Mouse (Mus musculus) stomach, embryonic 15.5 days (tissue): ENCODE measurements around the gene Tbck. TPM values are rescaled to one million over a fixed set of nuclear protein-coding genes. Genes with fewer than 3 reads are reported as not detected.

ENCODE experiments used
- ATAC-seq: fragments of 200-750 bp; cut with Nextera tagmentation; 2 replicates; pipeline ENCODE4 v1.8.0; 2017; ENCODE audit warnings: low read depth, moderate number of reproducible peaks, moderate TSS enrichment; ENCODE audit not compliant: insufficient read depth, low FRiP score
- H3K27ac ChIP-seq: fragments of 300-500 bp; sonication (generic); 2 replicates; pipeline ENCODE4 v1.5.1; 2015; ENCODE audit warnings: mild to moderate bottlenecking, inconsistent platforms
- H3K27me3 ChIP-seq: fragments of 300-500 bp; sonication (generic); replicated peaks from 2 replicates; pipeline ENCODE4 v1.6.1; 2015; ENCODE audit warnings: inconsistent platforms
- H3K36me3 ChIP-seq: fragments of 300-500 bp; sonication (generic); 2 replicates; pipeline ENCODE4 v1.6.1; 2015; ENCODE audit warnings: inconsistent platforms
- H3K4me1 ChIP-seq: fragments of 300-500 bp; sonication (generic); 2 replicates; pipeline ENCODE4 v1.6.1; 2015; ENCODE audit warnings: inconsistent platforms
- H3K4me2 ChIP-seq: fragments of 300-500 bp; sonication (generic); 2 replicates; pipeline ENCODE4 v1.6.1; 2015; ENCODE audit warnings: mild to moderate bottlenecking, inconsistent platforms
- H3K4me3 ChIP-seq: fragments of 300-500 bp; sonication (generic); replicated peaks from 2 replicates; pipeline ENCODE4 v1.5.1; 2015; ENCODE audit warnings: inconsistent platforms
- H3K9ac ChIP-seq: fragments of 300-500 bp; sonication (generic); 2 replicates; pipeline ENCODE4 v1.6.1; 2015; ENCODE audit warnings: inconsistent platforms
- H3K9me3 ChIP-seq: fragments of 300-500 bp; sonication (generic); 2 replicates; pipeline ENCODE4 v1.6.1; 2016; ENCODE audit warnings: inconsistent platforms
- WGBS: fragments of 180-500 bp; shearing (Covaris S2); methylation state at CpG from one replicate; pipeline ENCODE4 v1.1.7; 2015; 5-methylcytosine and 5-hydroxymethylcytosine counted together
- polyA plus RNA-seq: library from polyadenylated mRNA; unstranded; fragments of >200 nt; fragmentation: Nextera tagmentation; extraction: Ambion mirVana; gene quantifications from 2 replicates; pipeline ENCODE4 v1.2.1, GENCODE M21; 2015

The Tbck gene
- polyA plus RNA-seq, 1 experiment from 2014 or later: 19.7 TPM

GRCm38 (mm10) chr3:132859573-132859972 is 175.6 kb downstream of the Tbck start:
- no peaks in the 10 kb centered on the region for H3K4me1 ChIP-seq

GRCm38 (mm10) chr3:132860796-132861195 is 176.9 kb downstream of the Tbck start:
- no peak for ATAC-seq
- 56% methylated on average over 8 of the region's 8 CpGs for WGBS
- H3K27me3 ChIP-seq: no peaks in the 10 kb centered on the region
- H3K9me3 ChIP-seq: no peaks in the 10 kb centered on the region
- no peak overlapping the region for H3K27ac ChIP-seq
- no peaks in the 10 kb centered on the region for H3K36me3 ChIP-seq
- H3K4me2 ChIP-seq: no peak overlapping the region
- no peak overlapping the region for H3K9ac ChIP-seq
- no peaks in the 10 kb centered on the region for H3K4me1 ChIP-seq
- H3K4me3 ChIP-seq: no peak overlapping the region

More at GRCm38 (mm10) chr3:132859573-132859972, 175.6 kb downstream of the Tbck start:
- WGBS: 78% methylated on average over 7 of the region's 7 CpGs
- H3K27me3 ChIP-seq: no peaks in the 10 kb centered on the region
- no peaks in the 10 kb centered on the region for H3K36me3 ChIP-seq
- no peak overlapping the region for H3K9ac ChIP-seq
- no peak for ATAC-seq
- no peak overlapping the region for H3K27ac ChIP-seq
- H3K4me2 ChIP-seq: no peak overlapping the region
- H3K4me3 ChIP-seq: no peak overlapping the region
- no peaks in the 10 kb centered on the region for H3K9me3 ChIP-seq

GRCm38 (mm10) chr3:132863843-132864242 is 179.9 kb downstream of the Tbck start:
- 59% methylated on average over 13 of the region's 13 CpGs for WGBS
- Histone ChIP-seq H3K4me2 (peak overlapping the region; percentile 19; the same call in 1 of the 2 replicates), H3K4me1 (no peaks in the 10 kb centered on the region), H3K9ac (no peak overlapping the region), H3K27ac (no peak overlapping the region), H3K27me3 (no peaks in the 10 kb centered on the region), H3K9me3 (no peaks in the 10 kb centered on the region), H3K4me3 (no peak overlapping the region), H3K36me3 (no peaks in the 10 kb centered on the region)
- ATAC-seq: no peak

GRCm38 (mm10) chr3:132864329-132864919 is 180.5 kb downstream of the Tbck start:
- no peak overlapping the region for H3K9ac ChIP-seq
- peak overlapping the region; percentile 19 for H3K4me2 ChIP-seq
- no peaks in the 10 kb centered on the region for H3K4me1 ChIP-seq
- 64% methylated on average over 14 of the region's 14 CpGs for WGBS
- no peak overlapping the region for H3K27ac ChIP-seq
- H3K36me3 ChIP-seq: no peaks in the 10 kb centered on the region
- no peaks in the 10 kb centered on the region for H3K27me3 ChIP-seq
- no peak for ATAC-seq
- no peaks in the 10 kb centered on the region for H3K9me3 ChIP-seq
- no peak overlapping the region for H3K4me3 ChIP-seq

- no peaks in the 10 kb centered on the region for H3K9me3 ChIP-seq
- H3K27me3 ChIP-seq: no peaks in the 10 kb centered on the region
- no peak overlapping the region for H3K4me3 ChIP-seq
- H3K4me2 ChIP-seq: no peak overlapping the region
- no peak overlapping the region for H3K9ac ChIP-seq
- no peaks in the 10 kb centered on the region for H3K36me3 ChIP-seq
- no peak for ATAC-seq
- 75% methylated on average over 8 of the region's 8 CpGs for WGBS
- no peaks in the 10 kb centered on the region for H3K4me1 ChIP-seq
- no peak overlapping the region for H3K27ac ChIP-seq
These were observed 181.0 kb downstream of the Tbck start for GRCm38 (mm10) chr3:132864986-132865385.

- WGBS: 79% methylated on average over 4 of the region's 4 CpGs
- Histone ChIP-seq H3K9me3 (no peaks in the 10 kb centered on the region), H3K4me1 (no peaks in the 10 kb centered on the region), H3K4me3 (no peak overlapping the region), H3K36me3 (no peaks in the 10 kb centered on the region), H3K27ac (no peak overlapping the region), H3K27me3 (no peaks in the 10 kb centered on the region), H3K9ac (no peak overlapping the region), H3K4me2 (no peak overlapping the region)
- ATAC-seq: no peak
These were observed 181.7 kb downstream of the Tbck start for GRCm38 (mm10) chr3:132865596-132865995.

- no peak overlapping the region for H3K27ac ChIP-seq
- H3K27me3 ChIP-seq: no peaks in the 10 kb centered on the region
- no peaks in the 10 kb centered on the region for H3K4me1 ChIP-seq
- no peak for ATAC-seq
- no peaks in the 10 kb centered on the region for H3K36me3 ChIP-seq
- H3K4me3 ChIP-seq: no peak overlapping the region
- H3K4me2 ChIP-seq: no peak overlapping the region
- H3K9me3 ChIP-seq: no peaks in the 10 kb centered on the region
- 82% methylated on average over 3 of the region's 3 CpGs for WGBS
- H3K9ac ChIP-seq: no peak overlapping the region
These were observed 183.0 kb downstream of the Tbck start for GRCm38 (mm10) chr3:132866984-132867383.

DNA sequence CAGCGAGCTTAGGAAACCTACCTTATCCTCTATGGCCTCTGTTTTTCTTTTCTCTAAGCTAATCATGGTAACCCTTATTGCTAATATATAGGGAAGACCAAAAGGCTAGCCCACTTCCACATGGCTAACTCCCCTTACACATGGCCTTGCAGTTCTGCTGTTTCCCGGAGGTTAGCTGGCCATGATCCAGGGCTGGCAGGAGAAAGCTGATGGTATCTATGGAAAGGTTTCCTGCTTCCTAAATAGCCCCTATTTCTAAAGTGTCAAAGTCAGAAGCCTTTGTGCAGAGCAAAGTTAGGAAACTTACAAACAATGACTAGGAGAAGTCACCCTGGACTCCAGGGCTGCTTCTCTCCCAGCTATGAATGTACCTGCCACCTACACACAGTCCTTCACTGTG is 184.9 kb downstream of the Tbck start:
- WGBS: 77% methylated on average over 2 of the region's 2 CpGs
- no peaks in the 10 kb centered on the region for H3K9me3 ChIP-seq
- ATAC-seq: no peak
- no peaks in the 10 kb centered on the region for H3K4me1 ChIP-seq
- no peaks in the 10 kb centered on the region for H3K27me3 ChIP-seq
- no peak overlapping the region for H3K4me2 ChIP-seq
- H3K27ac ChIP-seq: no peak overlapping the region
- no peaks in the 10 kb centered on the region for H3K36me3 ChIP-seq
- no peak overlapping the region for H3K9ac ChIP-seq
- no peak overlapping the region for H3K4me3 ChIP-seq

GRCm38 (mm10) chr3:132870079-132870478 is 186.1 kb downstream of the Tbck start:
- no peak overlapping the region for H3K27ac ChIP-seq
- H3K4me3 ChIP-seq: no peak overlapping the region
- H3K27me3 ChIP-seq: no peaks in the 10 kb centered on the region
- H3K9me3 ChIP-seq: no peaks in the 10 kb centered on the region
- ATAC-seq: no peak
- no peak overlapping the region for H3K4me2 ChIP-seq
- no peak overlapping the region for H3K9ac ChIP-seq
- 81% methylated on average over 6 of the region's 6 CpGs for WGBS
- no peaks in the 10 kb centered on the region for H3K4me1 ChIP-seq
- no peaks in the 10 kb centered on the region for H3K36me3 ChIP-seq

DNA sequence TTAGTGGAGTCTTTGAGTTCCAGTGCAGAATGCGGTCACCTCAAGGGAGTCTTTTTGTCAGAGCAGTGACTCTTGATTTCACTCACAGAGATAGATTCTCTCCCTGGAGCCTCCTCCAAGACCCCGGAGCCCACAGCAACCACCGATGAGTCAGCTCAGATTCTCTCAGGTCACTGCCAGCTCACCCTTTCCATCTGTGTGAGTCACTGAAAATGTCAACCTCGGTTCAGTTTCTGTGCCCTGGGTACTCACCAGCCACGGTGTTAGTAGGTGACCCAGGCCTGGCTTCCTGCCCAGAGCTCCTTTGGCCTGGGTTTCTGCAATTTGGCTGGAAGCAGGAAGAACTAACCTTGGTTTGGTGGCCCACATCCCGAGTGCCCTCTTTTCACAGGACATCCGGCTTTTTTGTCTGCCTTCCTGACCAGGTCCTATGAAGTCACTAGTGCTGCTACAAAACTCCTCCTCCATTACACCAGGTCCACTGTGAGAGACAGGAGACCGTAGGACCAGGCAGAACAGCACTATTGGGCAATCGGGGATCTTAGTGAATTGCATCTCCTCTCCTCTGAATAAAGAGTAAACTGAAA is 187.5 kb downstream of the Tbck start:
- Histone ChIP-seq H3K27me3 (no peaks in the 10 kb centered on the region), H3K9ac (no peak overlapping the region), H3K4me2 (no peak overlapping the region), H3K9me3 (no peaks in the 10 kb centered on the region), H3K4me1 (no peaks in the 10 kb centered on the region), H3K4me3 (no peak overlapping the region), H3K27ac (no peak overlapping the region), H3K36me3 (no peaks in the 10 kb centered on the region)
- ATAC-seq: no peak
- WGBS: 76% methylated on average over 9 of the region's 9 CpGs

- Histone ChIP-seq H3K9me3 (no peaks in the 10 kb centered on the region), H3K27ac (no peak overlapping the region), H3K36me3 (no peaks in the 10 kb centered on the region), H3K9ac (no peak overlapping the region), H3K4me1 (no peaks in the 10 kb centered on the region), H3K4me3 (no peak overlapping the region), H3K4me2 (no peak overlapping the region), H3K27me3 (no peaks in the 10 kb centered on the region)
- WGBS: 38% methylated on average over 6 of the region's 6 CpGs
- 0 out of 2 replicates have a peak, but pooled peaks have one; percentile 13 for ATAC-seq
These were observed 189.3 kb downstream of the Tbck start for GRCm38 (mm10) chr3:132873251-132873650.

GRCm38 (mm10) chr3:132876011-132876708 is 192.2 kb downstream of the Tbck start:
- Histone ChIP-seq H3K4me3 (no peak overlapping the region), H3K4me2 (no peak overlapping the region), H3K36me3 (no peaks in the 10 kb centered on the region), H3K9me3 (no peaks in the 10 kb centered on the region), H3K27ac (no peak overlapping the region), H3K4me1 (no peaks in the 10 kb centered on the region), H3K9ac (no peak overlapping the region), H3K27me3 (no peaks in the 10 kb centered on the region)
- WGBS: 69% methylated on average over 14 of the region's 14 CpGs
- ATAC-seq: no peak
